Mouse (Mus musculus): ENCODE data around the gene Azin2.

Gene Azin2

GRCm38 (mm10) chr4:128942346-128942745 is 19.9 kb downstream of the Azin2 start:
- no peak for DNase-seq (ENCODE audit: low spot score in 2 of 2)

- DNase-seq (ENCODE audit: low spot score in 2 of 2) = no peak
These were observed 26.6 kb downstream of the Azin2 start for GRCm38 (mm10) chr4:128935595-128935994.

GRCm38 (mm10) chr4:128932783-128933182 is 29.5 kb downstream of the Azin2 start:
- no peak for DNase-seq (ENCODE audit: low spot score in 2 of 2)

GRCm38 (mm10) chr4:128924841-128925606 is 37.2 kb downstream of the Azin2 start:
- peak; percentile 60 to 87 for DNase-seq (ENCODE audit: low spot score in 2 of 2)

- DNase-seq (ENCODE audit: low spot score in 2 of 2) = no peak
These were observed 38.6 kb downstream of the Azin2 start for GRCm38 (mm10) chr4:128923603-128924002.

- no peak for DNase-seq (ENCODE audit: low spot score in 2 of 2)
These were observed 43.1 kb downstream of the Azin2 start for GRCm38 (mm10) chr4:128919106-128919505.

GRCm38 (mm10) chr4:128918187-128918586 is 44.1 kb downstream of the Azin2 start:
- DNase-seq (ENCODE audit: low spot score in 2 of 2) = no peak

GRCm38 (mm10) chr4:128917756-128918155 is 44.5 kb downstream of the Azin2 start:
- DNase-seq (ENCODE audit: low spot score in 2 of 2) = peak in 1 of 2 experiments; percentile 64

GRCm38 (mm10) chr4:128917119-128917518 is 45.1 kb downstream of the Azin2 start:
- no peak for DNase-seq (ENCODE audit: low spot score in 2 of 2)

GRCm38 (mm10) chr4:128913794-128914193 is 48.4 kb downstream of the Azin2 start:
- DNase-seq (ENCODE audit: low spot score in 2 of 2) = no peak

GRCm38 (mm10) chr4:128912085-128912484 is 50.2 kb downstream of the Azin2 start:
- no peak for DNase-seq (ENCODE audit: low spot score in 2 of 2)

GRCm38 (mm10) chr4:128910276-128911063 is 51.8 kb downstream of the Azin2 start:
- no peak for DNase-seq (ENCODE audit: low spot score in 2 of 2)

GRCm38 (mm10) chr4:128909378-128909831 is 52.8 kb downstream of the Azin2 start:
- no peak for DNase-seq (ENCODE audit: low spot score in 2 of 2)

- peak in 1 of 2 experiments; percentile 42 for DNase-seq (ENCODE audit: low spot score in 2 of 2)
These were observed 53.5 kb downstream of the Azin2 start for GRCm38 (mm10) chr4:128908586-128909377.

- DNase-seq (ENCODE audit: low spot score in 2 of 2) = no peak
These were observed 54.8 kb downstream of the Azin2 start for GRCm38 (mm10) chr4:128907238-128907968.

GRCm38 (mm10) chr4:128906757-128907156 is 55.5 kb downstream of the Azin2 start:
- no peak for DNase-seq (ENCODE audit: low spot score in 2 of 2)

GRCm38 (mm10) chr4:128905251-128905650 is 57.0 kb downstream of the Azin2 start:
- DNase-seq (ENCODE audit: low spot score in 2 of 2) = no peak

GRCm38 (mm10) chr4:128904035-128904800 is 58.0 kb downstream of the Azin2 start:
- DNase-seq (ENCODE audit: low spot score in 2 of 2) = no peak

- no peak for DNase-seq (ENCODE audit: low spot score in 2 of 2)
These were observed 59.9 kb downstream of the Azin2 start for GRCm38 (mm10) chr4:128902390-128902789.

- no peak for DNase-seq (ENCODE audit: low spot score in 2 of 2)
These were observed 61.8 kb downstream of the Azin2 start for GRCm38 (mm10) chr4:128900484-128900883.

- peak; percentile 64 to 73 for DNase-seq (ENCODE audit: low spot score in 2 of 2)
These were observed 62.9 kb downstream of the Azin2 start for GRCm38 (mm10) chr4:128899332-128899731.

Measured in left cerebral cortex, adult 9 months (tissue).